Mouse (Mus musculus) adrenal gland (tissue): ENCODE measurements around the gene Vsx2.
"Not testable (repeated sequence)": the region's sequence is repeated elsewhere in the genome, so short reads cannot be mapped to it uniquely, and the experiment has no call there.

ENCODE experiments used
- intact Hi-C: fragments of 180-260 bp; cut with DNase I; formaldehyde crosslinking; loops from one replicate; pipeline ENCODE4 v1.15.1; 2025
- long read RNA-seq, 2 experiments: library from polyadenylated mRNA; unstranded; transcript quantifications; one replicate each; pipeline ENCODE4 v2.0.0; 2020; ENCODE audit warnings: borderline replicate concordance in 1 of 2; ENCODE audit not compliant: insufficient replicate concordance in 1 of 2

Gene Vsx2
- long read RNA-seq, experiment 1, result 0 reads
- long read RNA-seq, experiment 2, result 0 reads

- intact Hi-C loops, result no loop called here
Observed at GRCm38 (mm10) chr12:84569336-84569970, at the start of gene Vsx2. TSS of gene Vsx2 (plus strand) at chr12:84569762.

GRCm38 (mm10) chr12:84523728-84524127, 45.8 kb upstream of the Vsx2 start:
- intact Hi-C loops, result no loop called here

DNA sequence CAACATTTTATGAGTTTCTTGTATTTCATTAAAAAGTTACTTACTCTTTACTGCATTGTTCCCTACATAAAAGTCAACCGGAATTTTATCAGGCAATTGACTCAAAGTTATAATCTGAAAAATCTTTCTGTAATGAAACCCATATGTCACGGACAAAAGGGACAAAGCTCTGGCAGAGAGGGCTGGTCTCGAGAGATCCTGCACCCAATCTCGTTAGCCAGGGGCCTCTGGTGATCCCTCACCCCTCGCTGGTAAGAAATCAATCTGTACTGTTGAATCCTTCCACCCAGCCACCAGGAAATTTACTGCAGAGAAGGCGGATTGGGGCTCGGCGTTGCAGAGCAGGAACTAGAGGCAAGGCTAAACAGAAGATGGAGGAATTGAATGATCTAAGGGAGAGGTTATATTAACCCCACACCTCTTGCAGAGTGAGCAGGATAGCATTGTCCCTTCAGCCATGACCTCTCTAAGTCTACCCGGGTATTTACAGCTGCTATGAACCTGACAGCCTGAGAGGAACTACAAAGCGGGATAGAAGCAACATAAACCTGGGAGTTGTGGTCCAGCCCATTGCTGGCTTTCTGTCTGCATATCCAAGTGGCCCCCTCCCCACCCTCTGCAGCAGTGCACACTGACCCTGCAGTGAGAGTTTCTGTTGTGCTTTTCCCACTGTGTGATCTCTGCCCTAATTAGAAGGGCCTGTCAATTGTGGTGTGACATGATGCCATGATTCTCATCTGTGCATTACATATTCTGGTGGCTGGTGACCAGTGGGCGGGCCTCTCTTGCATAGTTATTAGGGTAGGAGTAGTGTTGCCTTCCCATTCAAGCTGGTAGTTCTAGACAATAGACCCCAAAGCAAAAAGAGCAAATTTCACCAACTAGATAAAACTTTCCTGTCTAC, 45.2 kb upstream of the Vsx2 start:
- intact Hi-C loops, result no loop called here

DNA sequence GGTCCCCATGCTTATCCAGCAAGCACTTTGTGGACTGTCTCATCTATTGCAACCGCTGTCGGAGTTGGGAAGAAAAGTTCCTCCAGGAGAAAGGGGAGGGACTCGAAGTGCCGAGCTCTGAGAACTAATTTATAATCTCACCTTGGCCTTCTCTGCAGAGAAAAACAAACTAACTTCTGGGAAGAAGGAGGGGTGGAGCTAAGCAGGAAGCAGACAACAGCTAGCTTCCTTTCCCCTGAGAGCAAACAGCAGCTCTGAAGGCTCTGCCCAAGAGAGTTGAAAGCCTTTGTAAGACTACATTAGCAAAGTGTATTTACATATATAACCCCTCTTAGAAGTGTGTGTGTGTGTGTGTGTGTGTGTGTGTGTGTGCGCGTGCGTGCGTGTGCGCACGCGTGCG, 44.1 kb upstream of the Vsx2 start:
- intact Hi-C loops, result no loop called here

DNA sequence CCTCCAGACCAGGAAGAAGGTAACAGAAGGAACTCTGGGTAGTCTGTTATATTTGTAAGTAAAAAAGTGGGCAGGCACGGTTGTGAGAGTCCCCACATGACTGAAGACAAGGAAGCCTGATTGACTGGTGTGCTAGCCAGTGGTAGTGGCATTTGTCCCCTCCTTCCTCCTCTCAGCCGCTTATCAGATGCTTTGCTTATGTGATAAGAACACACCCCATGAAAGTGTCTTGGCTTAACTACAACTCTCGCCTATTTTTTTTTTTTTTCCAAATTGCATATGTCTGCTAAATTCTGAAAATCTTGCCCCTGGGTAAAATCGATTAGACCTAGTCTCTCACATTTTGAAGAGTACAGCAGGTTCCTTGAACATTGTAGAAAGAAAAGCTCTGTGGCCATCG, 39.1 kb upstream of the Vsx2 start:
- intact Hi-C loops, result no loop called here

DNA sequence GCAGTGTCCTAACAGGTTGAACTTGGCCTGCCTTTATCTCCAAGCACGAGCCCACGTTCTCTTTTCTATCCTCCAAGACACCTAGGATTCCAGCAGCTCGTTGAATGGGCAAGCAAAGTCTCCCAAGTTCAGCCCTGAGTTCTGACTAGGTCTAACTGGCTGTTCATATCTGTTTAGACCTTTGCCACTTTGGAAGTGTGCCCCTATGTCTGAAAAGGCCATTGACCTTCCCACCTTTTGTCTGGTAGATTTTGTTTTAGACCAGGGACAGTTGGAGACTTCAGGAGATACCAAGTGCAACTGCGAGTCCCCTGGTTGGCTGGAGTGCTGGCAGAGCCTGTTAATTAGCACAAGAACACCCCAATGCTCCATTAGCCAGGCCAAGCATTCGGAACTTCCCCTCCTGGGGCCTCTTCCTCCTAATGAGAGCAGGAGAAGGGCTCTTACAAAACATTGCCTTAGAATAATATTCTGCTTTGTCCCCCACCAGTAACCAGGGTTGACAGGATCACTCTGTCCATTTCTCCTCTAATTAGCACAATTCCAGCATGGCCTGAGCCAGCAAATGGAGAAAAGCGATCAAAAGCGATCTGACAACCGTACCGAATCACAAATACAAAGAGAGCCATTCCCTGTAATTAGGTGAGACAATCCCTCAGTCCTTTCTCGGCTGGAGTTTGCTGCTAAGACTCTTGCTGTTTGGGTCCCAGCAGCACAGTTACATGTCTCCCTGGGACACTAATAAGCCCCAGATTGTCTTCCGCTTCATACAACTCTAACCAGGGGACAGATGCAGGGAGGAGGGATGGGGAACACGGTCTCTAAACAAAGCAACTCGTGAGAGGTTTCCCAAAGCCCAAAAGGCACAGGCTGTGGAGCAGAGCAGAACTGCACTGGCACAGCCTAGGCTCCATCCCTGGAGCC, 37.4 kb upstream of the Vsx2 start:
- intact Hi-C loops, result no loop called here

GRCm38 (mm10) chr12:84532830-84533199, 36.7 kb upstream of the Vsx2 start:
- intact Hi-C loops, result no loop called here

GRCm38 (mm10) chr12:84533706-84534486, 35.7 kb upstream of the Vsx2 start:
- intact Hi-C loops, result no loop called here

DNA sequence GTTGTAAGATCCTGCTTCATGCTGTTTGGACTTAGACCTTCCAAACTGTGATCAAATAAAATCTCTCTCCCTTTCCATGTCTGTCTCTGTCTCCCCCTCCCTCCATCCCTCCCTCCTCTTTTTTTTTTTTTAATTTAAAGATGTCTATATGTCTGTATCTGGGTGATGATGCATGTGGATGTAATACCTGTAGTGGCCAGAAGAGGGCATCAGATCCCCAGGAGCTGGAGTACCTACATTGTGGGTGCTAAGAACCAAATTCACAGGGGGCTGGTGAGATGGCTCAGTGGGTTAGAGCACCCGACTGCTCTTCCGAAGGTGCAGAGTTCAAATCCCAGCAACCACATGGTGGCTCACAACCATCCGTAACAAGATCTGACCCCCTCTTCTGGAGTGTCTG, 30.0 kb upstream of the Vsx2 start:
- intact Hi-C loops, result not testable (repeated sequence)

DNA sequence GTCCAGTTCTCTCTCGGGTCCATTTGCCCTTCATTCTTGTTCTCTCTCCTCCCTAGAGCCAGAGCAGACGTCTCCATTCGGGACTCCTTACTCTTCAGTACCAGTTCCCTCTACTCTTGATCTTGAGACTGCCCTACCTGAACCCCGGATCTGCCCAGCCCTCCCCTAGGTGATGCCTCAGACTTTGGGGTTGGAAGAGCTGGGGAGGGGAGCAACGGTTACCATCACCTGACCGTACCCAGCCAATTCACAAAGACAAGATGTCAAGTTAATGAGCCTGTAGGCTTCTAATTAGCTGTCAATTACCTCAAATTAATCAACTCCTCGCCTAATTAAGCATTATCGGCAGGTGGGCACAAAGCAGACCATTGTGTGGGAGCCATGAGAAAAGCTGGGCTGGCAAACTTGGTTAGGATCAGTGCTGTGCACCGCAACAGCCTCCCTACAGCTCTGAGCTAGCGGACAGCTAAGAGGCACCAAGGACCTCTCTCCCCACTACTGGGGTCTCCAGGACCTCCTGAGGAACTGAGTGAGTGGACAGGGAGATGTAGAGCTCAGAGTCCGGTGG, 28.1 kb upstream of the Vsx2 start:
- intact Hi-C loops, result no loop called here

GRCm38 (mm10) chr12:84546028-84546427, 23.5 kb upstream of the Vsx2 start:
- intact Hi-C loops, result loop anchor here (1.0 kb wide), 1 partner anchor 43 kb away; no protein-coding TSS in a partner anchor

GRCm38 (mm10) chr12:84546577-84547085, 22.9 kb upstream of the Vsx2 start:
- intact Hi-C loops, result loop anchor here (1.0 kb wide), 1 partner anchor 43 kb away; no protein-coding TSS in a partner anchor

GRCm38 (mm10) chr12:84548251-84548650, 21.3 kb upstream of the Vsx2 start:
- intact Hi-C loops, result no loop called here

GRCm38 (mm10) chr12:84555218-84555617, 14.3 kb upstream of the Vsx2 start:
- intact Hi-C loops, result no loop called here

DNA sequence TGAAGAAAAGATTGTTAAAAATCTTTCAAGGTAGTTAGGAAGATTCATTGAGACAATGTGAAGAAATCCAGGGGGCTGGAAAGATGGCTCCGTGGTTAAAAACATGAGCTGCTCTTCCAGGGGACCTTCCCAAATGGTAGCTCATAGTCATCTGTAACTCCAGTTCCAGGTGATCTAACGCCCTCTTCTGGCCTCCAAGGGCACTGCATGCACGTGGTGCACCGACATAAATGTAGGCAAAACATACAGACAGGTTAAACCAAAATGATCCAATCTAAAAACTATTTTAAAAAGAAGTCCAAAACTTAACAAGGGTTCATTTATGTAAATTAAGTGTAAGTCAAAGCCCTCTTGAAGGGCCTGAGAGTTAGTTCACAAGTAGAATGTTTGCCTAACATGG, 7.0 kb upstream of the Vsx2 start:
- intact Hi-C loops, result no loop called here

- intact Hi-C loops, result no loop called here
Observed at GRCm38 (mm10) chr12:84567576-84567975, 2.0 kb upstream of the Vsx2 start.

GRCm38 (mm10) chr12:84569976-84570693, 573 bp downstream of the Vsx2 start:
- intact Hi-C loops, result no loop called here

GRCm38 (mm10) chr12:84570694-84571415, 1.3 kb downstream of the Vsx2 start:
- intact Hi-C loops, result no loop called here
